Mouse (Mus musculus): ENCODE results near the gene Smyd3.

DNA sequence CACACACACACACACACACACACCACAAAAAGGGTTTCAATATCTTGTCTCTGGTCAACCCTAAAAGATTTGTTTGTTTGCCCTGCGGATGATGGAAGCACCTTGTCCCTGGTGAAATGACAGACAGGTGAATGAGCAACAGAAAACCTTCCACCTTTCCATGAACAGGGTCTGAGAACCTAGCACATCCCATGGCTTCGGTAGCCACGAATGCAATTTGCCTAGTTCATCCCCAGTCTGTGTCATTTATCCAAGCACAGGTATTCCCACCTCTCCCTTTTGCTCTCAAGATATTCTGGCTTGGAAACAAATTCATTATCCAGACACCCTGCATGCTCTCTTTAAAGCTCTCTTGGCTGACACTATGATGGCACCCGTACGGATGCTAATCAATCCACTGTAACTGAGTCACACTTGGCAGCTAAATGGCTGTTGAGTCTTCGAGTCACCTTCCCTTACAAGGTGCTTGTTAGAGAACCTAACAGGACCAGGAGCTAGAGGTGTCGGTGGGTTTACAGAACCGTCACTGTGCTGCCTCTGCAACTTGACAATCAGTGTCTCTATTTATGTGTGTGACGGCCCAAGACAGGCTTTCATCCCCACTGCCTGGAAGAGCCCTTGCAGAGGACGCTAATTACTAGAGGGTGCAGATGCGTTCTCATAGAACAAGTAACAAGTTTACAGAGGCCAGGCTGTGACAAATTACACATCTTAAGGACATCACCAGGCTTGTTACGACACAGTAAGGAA lies 309.8 kb downstream of the Smyd3 start:
- TF ChIP-seq CTCF (IDR thresholded peaks at IDR 0.05; ENCODE audit: low read depth, low read length) = no peak
- TF ChIP-seq POLR2A (IDR thresholded peaks at IDR 0.05; ENCODE audit: extremely low read depth, insufficient read depth, low read length) = no peak

All from liver, adult 2 months (tissue).